Mouse (Mus musculus) thymus, adult 2 months (tissue): ENCODE measurements around the gene Mtor.

ENCODE experiments used
- CTCF ChIP-seq: fragments of 200-500 bp; IDR thresholded peaks from 2 replicates; pipeline ENCODE4 v1.5.1; 2012; ENCODE audit warnings: mild to moderate bottlenecking, control low read depth, low read length, moderate library complexity, borderline replicate concordance; ENCODE audit not compliant: control insufficient read depth, poor library complexity, insufficient read depth; ENCODE audit errors: extremely low read depth
- POLR2A ChIP-seq: fragments of 200-500 bp; IDR thresholded peaks from 2 replicates; pipeline ENCODE4 v1.6.1; 2012; ENCODE audit warnings: mild to moderate bottlenecking, low read length, control low read depth, moderate library complexity; ENCODE audit not compliant: control insufficient read depth, poor library complexity, insufficient read depth; ENCODE audit errors: extremely low read depth

- TF ChIP-seq CTCF (no peak), POLR2A (no peak)
These were observed 12.4 kb downstream of the Mtor start for GRCm38 (mm10) chr4:148460656-148461284.
